Comparison of ENCODE assay signal across 10 mouse cellular contexts in genomic region chr4:135727817-135728216, GRCm38 (mm10). TPM values are rescaled to one million over a fixed set of nuclear protein-coding genes. Genes with fewer than 3 reads are reported as not detected.
A peak's percentile ranks its signal among the peaks of the same experiment; 100 is the strongest.
DNase-seq lines count a peak whose midpoint lies in the region; ATAC-seq lines count a peak whose summit lies in the region.
"Had no signal": no experiment of that assay in that cellular context is flagged by ENCODE, and none has a peak within 500 bp of the region (broad histone marks: within the 10 kb centered on the region; RNA-seq: fewer than 3 reads in every experiment).

TSS of gene Il22ra1 (plus strand) at chr4:135728172.

- H3K4me3 ChIP-seq in heart, embryonic 12.5 days, result peak within 1 kb of the TSS; percentile 30
- H3K4me3 ChIP-seq: myocyte had no signal

- peak within 1 kb of the TSS; percentile 55 for H3K4me2 ChIP-seq in heart, embryonic 12.5 days

- peaks cover 20% of the 10 kb centered on the region for H3K27me3 ChIP-seq in heart, embryonic 12.5 days (replicated peaks)

- peaks cover 8% of the 10 kb centered on the region; the same call in 1 of the 2 replicates for H3K9me3 ChIP-seq in heart, embryonic 12.5 days (replicated peaks)

- WGBS in heart, embryonic 12.5 days, result 9% methylated on average over 14 of the region's 14 CpGs

- no peaks in the 10 kb centered on the region for H3K36me3 ChIP-seq in heart, embryonic 12.5 days

- H3K9ac ChIP-seq in heart, embryonic 12.5 days, result 0 out of 2 replicates have a peak within 1 kb of the TSS, but pooled peaks have one; percentile 0

- peak; percentile 36; the same call in 1 of the 2 replicates for ATAC-seq in heart, embryonic 12.5 days (ENCODE audit: insufficient number of reproducible peaks, low FRiP score)
- ATAC-seq in granulocyte monocyte progenitor cell, adult 5-6 weeks (replicated peaks; ENCODE audit: poor library complexity, severe bottlenecking), result no peak

- no peak for DNase-seq in heart, adult 9 months (ENCODE audit: low spot score in 2 of 2)
- peak; percentile 82 for DNase-seq in adrenal gland, adult 2 months
- peak; percentile 88 for DNase-seq in kidney, postnatal 14 days
- DNase-seq in lung, postnatal 10 days, result peak; percentile 30
- DNase-seq in embryo, embryonic 10.5 days (ENCODE audit: low spot score), result no peak
- no peak for DNase-seq in layer of hippocampus, adult 11-12 months (ENCODE audit: low spot score)

- no peak within 1 kb of the TSS for H3K27ac ChIP-seq in heart, embryonic 12.5 days (ENCODE audit: poor library complexity, severe bottlenecking)

- H3K4me1 ChIP-seq in heart, embryonic 12.5 days (replicated peaks), result peaks cover 21% of the 10 kb centered on the region

RNA-seq across cellular contexts. Expression of gene Il22ra1, which starts in this region (rescaled TPM):
- not detected in 2 replicates for polyA plus RNA-seq in heart, embryonic 12.5 days (2016; fragmentation: Nextera tagmentation; extraction: Ambion mirVana)
- total RNA-seq in adrenal gland, adult 2 months (2021), result under 1 TPM; 0.43 to 0.59 TPM
- polyA plus RNA-seq in adrenal gland, adult 2 months (2012; rRNA removed), result 1.2 and 1.4 TPM in 2 replicates
- total RNA-seq in granulocyte monocyte progenitor cell, adult 5-6 weeks (2014; fragmentation: Nextera tagmentation), result not detected in 2 replicates
- total RNA-seq in granulocyte monocyte progenitor cell, adult 5-6 weeks (2017), result not detected in 2 replicates
- polyA plus RNA-seq: forebrain, embryonic 11.5 days had no signal

Comparison
In these comparisons a context has a peak if more than half of its experiments do, and no peak if none do; other contexts are left out.
1. Peak in ATAC-seq, H3K4me3 ChIP-seq, H3K9ac ChIP-seq and H3K4me2 ChIP-seq in heart, embryonic 12.5 days; RNA of the gene not detected or under 1 TPM.
2. DNase-seq: peak in adrenal gland, adult 2 months (single experiment), kidney, postnatal 14 days (single experiment) and lung, postnatal 10 days (single experiment); none in heart, adult 9 months (0 of 2), embryo, embryonic 10.5 days (single experiment) and layer of hippocampus, adult 11-12 months (single experiment).